Mouse (Mus musculus) stomach, postnatal 0 days (tissue): ENCODE measurements around the gene Bphl. TPM values are rescaled to one million over a fixed set of nuclear protein-coding genes. Genes with fewer than 3 reads are reported as not detected.

Source experiments
- ATAC-seq: fragments of 200-750 bp; cut with Nextera tagmentation; 2 replicates; pipeline ENCODE4 v1.8.0; 2017; ENCODE audit not compliant: low FRiP score, low TSS enrichment
- DNase-seq: peaks from one replicate; pipeline ENCODE4 v3.0.0-alpha.2; 2016; ENCODE audit warnings: low spot score
- H3K27ac ChIP-seq: fragments of 300-500 bp; sonication (generic); replicated peaks from 2 replicates; pipeline ENCODE4 v1.5.1; 2014; ENCODE audit warnings: mild to moderate bottlenecking, control low read depth
- H3K27me3 ChIP-seq: fragments of 300-500 bp; sonication (generic); 2 replicates; pipeline ENCODE4 v1.6.1; 2014; ENCODE audit warnings: low read length; ENCODE audit not compliant: control insufficient read depth, insufficient read depth
- H3K36me3 ChIP-seq: fragments of 300-500 bp; sonication (generic); 2 replicates; pipeline ENCODE4 v1.6.1; 2014; ENCODE audit warnings: low read length, mixed read lengths; ENCODE audit not compliant: control insufficient read depth, insufficient read depth
- H3K4me1 ChIP-seq: fragments of 300-500 bp; sonication (generic); replicated peaks from 2 replicates; pipeline ENCODE4 v1.6.1; 2014; ENCODE audit warnings: antibody characterized with exemption; ENCODE audit not compliant: control insufficient read depth, insufficient read depth
- H3K4me2 ChIP-seq: fragments of 300-500 bp; sonication (generic); replicated peaks from 2 replicates; pipeline ENCODE4 v1.6.1; 2014; ENCODE audit warnings: low read depth, mild to moderate bottlenecking, control low read depth, moderate library complexity
- H3K4me3 ChIP-seq: fragments of 300-500 bp; sonication (generic); 2 replicates; pipeline ENCODE4 v1.5.1; 2014; ENCODE audit warnings: low read depth, low read length, control low read depth
- H3K9ac ChIP-seq: fragments of 300-500 bp; sonication (generic); 2 replicates; pipeline ENCODE4 v1.6.1; 2014; ENCODE audit warnings: mild to moderate bottlenecking, low read length, control low read depth, mixed read lengths
- H3K9me3 ChIP-seq: fragments of 300-500 bp; sonication (generic); 2 replicates; pipeline ENCODE4 v1.6.1; 2016; ENCODE audit warnings: low read length; ENCODE audit not compliant: control insufficient read depth
- CTCF ChIP-seq: IDR thresholded peaks from 2 replicates; pipeline ENCODE4 v1.5.1; 2016; ENCODE audit warnings: antibody characterized with exemption, low read depth, mild to moderate bottlenecking, moderate library complexity
- EP300 ChIP-seq: optimal IDR thresholded peaks from 2 replicates; pipeline ENCODE3; 2016; ENCODE audit warnings: antibody characterized with exemption
- WGBS: fragments of 180-500 bp; shearing (Covaris S2); extraction: QIAGEN DNeasy Blood & Tissue Kit; methylation state at CpG from one replicate; pipeline ENCODE4 v1.1.7; 2014; 5-methylcytosine and 5-hydroxymethylcytosine counted together
- polyA plus RNA-seq: library from polyadenylated mRNA; unstranded; fragments of >200 nt; fragmentation: Nextera tagmentation; extraction: Ambion mirVana; gene quantifications from 2 replicates; pipeline ENCODE4 v1.2.1, GENCODE M21; 2015

Bphl gene
- 36.9 and 37.2 TPM in 2 replicates for polyA plus RNA-seq

DNA sequence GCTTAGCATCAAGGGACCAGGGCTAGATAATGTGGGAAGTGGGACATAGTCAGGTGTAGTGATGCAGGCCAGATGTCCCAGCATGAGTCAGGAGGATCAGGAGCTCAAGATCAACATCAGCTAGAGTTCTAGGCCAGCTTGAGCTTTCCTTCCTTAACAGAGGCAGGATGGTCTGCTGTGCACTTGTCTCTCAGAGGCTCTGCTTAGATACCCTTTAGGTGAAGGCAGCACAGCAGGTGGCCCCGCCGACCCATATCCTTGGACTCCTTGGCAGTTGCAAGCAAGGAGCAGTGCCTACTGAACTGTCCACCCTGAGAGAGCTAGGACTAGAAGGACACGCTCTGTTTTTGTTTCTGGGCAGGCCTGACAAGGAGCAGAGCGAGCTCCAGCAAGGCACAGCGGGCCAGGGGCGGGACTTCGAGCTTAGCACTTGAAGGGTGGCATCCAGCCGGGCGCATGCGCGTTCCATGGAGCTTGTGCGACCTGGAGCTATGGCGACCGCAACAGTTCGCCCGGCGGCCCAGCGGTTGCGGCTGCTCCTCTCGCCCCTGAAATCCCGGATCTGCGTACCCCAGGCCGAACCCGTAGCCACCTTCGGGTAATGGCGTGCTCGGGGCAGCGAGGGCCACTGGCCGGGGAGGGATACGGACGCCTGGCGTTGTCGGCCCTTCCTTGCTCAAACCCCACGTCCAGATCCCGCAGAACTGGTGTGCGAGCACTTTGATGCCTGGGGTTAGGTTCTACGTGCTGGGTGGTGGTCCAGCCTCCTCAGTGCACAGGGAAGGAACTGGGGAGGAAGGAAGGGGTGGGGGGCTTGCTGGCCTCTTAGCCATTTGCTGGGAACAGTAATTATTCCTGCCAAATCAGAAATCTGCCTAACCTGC is at the start of gene Bphl:
Gene Bphl, plus strand, starts transcription at position 426 of the 884 bp plus-strand sequence.
- WGBS, result under 1% methylated on average over 35 of the region's 37 CpGs

GRCm38 (mm10) chr13:33989625-33990024 is 47.8 kb upstream of the Bphl start:
- Histone ChIP-seq H3K36me3 (peaks cover 2% of the 10 kb centered on the region; the same call in 1 of the 2 replicates), H3K27me3 (no peaks in the 10 kb centered on the region)
- 76% methylated on average over 5 of the region's 5 CpGs for WGBS

More for the DNA sequence above, at the start of gene Bphl:
- TF ChIP-seq CTCF (no peak), EP300 (no peak)
- Histone ChIP-seq H3K4me3 (peak within 1 kb of the TSS; percentile 86), H3K36me3 (peaks cover 11% of the 10 kb centered on the region), H3K27ac (peak within 1 kb of the TSS; percentile 82), H3K9ac (peak within 1 kb of the TSS; percentile 91), H3K27me3 (no peaks in the 10 kb centered on the region), H3K4me1 (no peaks in the 10 kb centered on the region), H3K4me2 (peak within 1 kb of the TSS; percentile 83), H3K9me3 (no peaks in the 10 kb centered on the region)
- ATAC-seq (peak; percentile 93), DNase-seq (peak; percentile 93)

DNA sequence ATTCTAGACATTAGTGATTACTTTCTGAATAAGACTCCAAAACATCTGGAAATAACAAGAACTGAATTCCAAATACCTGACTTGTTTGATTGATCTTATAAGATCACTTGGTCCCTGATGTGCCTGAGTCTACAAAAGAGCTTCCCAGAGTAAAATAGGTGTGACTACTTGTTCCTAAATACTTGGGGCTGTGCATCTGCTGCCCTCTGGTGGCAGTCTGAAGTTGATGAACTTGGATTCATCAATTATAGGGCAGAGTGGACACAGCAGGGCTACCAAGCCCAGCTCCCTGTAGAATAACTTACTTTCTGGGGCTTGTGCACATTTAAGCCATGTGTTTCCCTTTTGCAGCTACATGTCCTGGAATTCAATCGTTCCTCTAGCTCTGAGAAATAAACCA is 42.2 kb upstream of the Bphl start:
- H3K4me3 ChIP-seq, result no peak overlapping the region
- H3K27ac ChIP-seq, result no peak overlapping the region
- H3K4me2 ChIP-seq, result no peak overlapping the region
- peak; percentile 76 for DNase-seq
- no peaks in the 10 kb centered on the region for H3K4me1 ChIP-seq
- H3K27me3 ChIP-seq, result no peaks in the 10 kb centered on the region
- no peaks in the 10 kb centered on the region for H3K9me3 ChIP-seq
- H3K36me3 ChIP-seq, result no peaks in the 10 kb centered on the region
- WGBS, result 15% methylated on average over 1 of the region's 1 CpGs
- no peak overlapping the region for H3K9ac ChIP-seq
- ATAC-seq, result no peak
- TF ChIP-seq EP300, result no peak
- TF ChIP-seq CTCF, result peak; percentile 93

More at GRCm38 (mm10) chr13:33989625-33990024, 47.8 kb upstream of the Bphl start:
- no peak overlapping the region for H3K9ac ChIP-seq
- no peaks in the 10 kb centered on the region for H3K4me1 ChIP-seq
- H3K27ac ChIP-seq, result no peak overlapping the region
- TF ChIP-seq CTCF (no peak), EP300 (no peak)
- ATAC-seq (no peak), DNase-seq (no peak)
- no peak overlapping the region for H3K4me2 ChIP-seq
- H3K4me3 ChIP-seq, result no peak overlapping the region
- H3K9me3 ChIP-seq, result no peaks in the 10 kb centered on the region

- H3K4me3 ChIP-seq, result peak within 1 kb of the TSS; percentile 94
- H3K9ac ChIP-seq, result peak within 1 kb of the TSS; percentile 92
- no peaks in the 10 kb centered on the region for H3K9me3 ChIP-seq
- under 1% methylated on average over 84 of the region's 92 CpGs for WGBS
- ATAC-seq (peak; percentile 99), DNase-seq (peak; percentile 94)
- H3K4me1 ChIP-seq, result no peaks in the 10 kb centered on the region
- H3K27me3 ChIP-seq, result no peaks in the 10 kb centered on the region
- H3K4me2 ChIP-seq, result peak within 1 kb of the TSS; percentile 82
- H3K27ac ChIP-seq, result peak within 1 kb of the TSS; percentile 94
- TF ChIP-seq EP300, result no peak
- TF ChIP-seq CTCF, result peak; percentile 67
- H3K36me3 ChIP-seq, result no peaks in the 10 kb centered on the region
These were observed 35.1 kb upstream of the Bphl start, which contains the start of the genes Ripk1 and Serpinb6a for GRCm38 (mm10) chr13:34002058-34003006. Gene Ripk1, plus strand, starts transcription at chr13:34002363. Gene Serpinb6a, minus strand, starts transcription at chr13:34002794.

DNA sequence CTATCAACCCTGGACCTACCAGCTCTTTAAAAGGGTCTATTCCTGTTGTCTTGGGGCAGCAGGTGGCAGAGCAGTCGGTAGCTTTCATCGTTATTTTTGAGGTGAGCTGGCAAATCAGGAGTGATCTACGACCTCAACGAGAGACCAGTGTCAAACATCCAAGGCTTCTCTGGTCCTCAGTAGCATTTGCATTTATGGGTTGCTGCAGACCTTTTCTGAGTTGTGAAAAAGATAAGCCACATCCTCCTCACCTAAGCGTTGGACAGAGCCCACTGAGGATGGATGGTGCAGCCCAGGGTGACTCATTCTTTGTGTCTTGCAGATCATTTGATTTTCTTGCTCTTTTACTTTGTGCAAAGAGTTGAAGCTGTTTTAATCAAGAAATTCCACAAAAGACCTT is 34.3 kb upstream of the Bphl start:
- no peaks in the 10 kb centered on the region for H3K9me3 ChIP-seq
- ATAC-seq, result 0 out of 2 replicates have a peak, but pooled peaks have one; percentile 5
- peak overlapping the region; percentile 94 for H3K4me3 ChIP-seq
- peak overlapping the region; percentile 92 for H3K9ac ChIP-seq
- H3K4me2 ChIP-seq, result peak overlapping the region; percentile 82
- DNase-seq, result no peak
- no peaks in the 10 kb centered on the region for H3K27me3 ChIP-seq
- no peak overlapping the region for H3K27ac ChIP-seq
- 8% methylated on average over 5 of the region's 5 CpGs for WGBS
- TF ChIP-seq CTCF, result no peak
- no peak for TF ChIP-seq EP300
- H3K4me1 ChIP-seq, result no peaks in the 10 kb centered on the region
- H3K36me3 ChIP-seq, result no peaks in the 10 kb centered on the region
